Mouse (Mus musculus) gastrocnemius, postnatal 14 days (tissue): Measurements from ENCODE around the gene Spon1. TPM values are rescaled to one million over a fixed set of nuclear protein-coding genes. Genes with fewer than 3 reads are reported as not detected.

Experiments
- DNase-seq: peaks from one replicate; pipeline ENCODE4 v3.0.0; 2021; ENCODE audit warnings: mixed read lengths
- intact Hi-C: fragments of 180-260 bp; cut with DNase I; formaldehyde crosslinking; loops from one replicate; pipeline ENCODE4 v1.15.1; 2025; ENCODE audit warnings: low total_unique reads
- long read RNA-seq, 2 experiments: library from polyadenylated mRNA; stranded (forward); transcript quantifications; one replicate each; pipeline ENCODE4 v2.0.0; 2021
- total RNA-seq, 2 experiments: library from RNA; stranded (reverse); gene quantifications; 2 replicates each; pipeline ENCODE4 v1.2.3; 2021

The Spon1 gene
- 1 to 10 TPM; 3.1 to 3.8 TPM for total RNA-seq
- long read RNA-seq, experiment 1, full-length matches to known transcripts: 4 of 6 reads
- long read RNA-seq, experiment 1, partial matches to known transcripts: 1 of 6 reads
- long read RNA-seq, experiment 1, other reads (novel, unspliced or antisense): 1 of 6 reads
- long read RNA-seq, experiment 2, full-length matches to known transcripts: 7 of 10 reads
- long read RNA-seq, experiment 2, partial matches to known transcripts: 2 of 10 reads
- long read RNA-seq, experiment 2, other reads (novel, unspliced or antisense): 1 of 10 reads

DNA sequence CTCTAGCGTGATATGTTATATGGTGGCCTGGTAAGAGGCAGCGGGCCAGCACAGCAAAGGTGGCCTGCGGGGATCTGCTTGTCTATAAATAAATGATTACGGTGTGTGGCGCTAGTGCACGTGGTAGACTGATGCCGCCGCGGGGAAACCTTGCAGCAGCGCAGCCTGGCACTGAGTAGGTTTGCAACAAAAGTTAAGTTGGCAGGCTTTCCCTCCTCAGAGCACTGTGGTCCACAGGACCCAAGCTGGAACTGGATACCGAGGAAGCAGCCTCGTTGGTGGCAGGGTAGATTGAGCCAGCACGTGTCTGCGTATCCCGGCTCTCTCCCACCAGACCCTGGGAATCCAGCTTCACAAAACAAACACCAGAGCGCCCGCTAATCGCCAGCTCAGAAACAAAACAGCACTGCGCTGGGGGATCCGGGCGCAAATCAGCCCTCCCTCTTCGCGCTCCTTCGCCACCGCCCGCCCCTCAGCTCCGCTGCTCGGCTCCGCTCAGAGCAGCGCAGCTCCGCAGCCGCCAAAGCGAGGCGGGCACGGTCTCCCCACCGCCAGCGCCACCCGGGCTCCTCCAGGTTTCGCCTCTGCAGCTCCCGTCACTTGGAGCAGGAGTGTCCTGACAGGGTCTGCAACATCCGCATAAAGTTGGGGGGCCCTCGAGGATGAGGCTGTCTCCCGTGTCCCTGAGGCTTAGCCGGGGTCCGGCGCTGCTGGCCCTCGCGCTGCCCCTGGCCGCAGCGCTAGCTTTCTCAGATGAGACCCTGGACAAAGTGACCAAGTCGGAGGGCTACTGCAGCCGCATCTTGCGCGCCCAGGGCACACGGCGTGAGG is at the start of gene Spon1:
Gene Spon1, plus strand, starts transcription at position 332 of the 831 bp plus-strand sequence.
- peak; percentile 38 for DNase-seq
- intact Hi-C loops: no loop called here

DNA sequence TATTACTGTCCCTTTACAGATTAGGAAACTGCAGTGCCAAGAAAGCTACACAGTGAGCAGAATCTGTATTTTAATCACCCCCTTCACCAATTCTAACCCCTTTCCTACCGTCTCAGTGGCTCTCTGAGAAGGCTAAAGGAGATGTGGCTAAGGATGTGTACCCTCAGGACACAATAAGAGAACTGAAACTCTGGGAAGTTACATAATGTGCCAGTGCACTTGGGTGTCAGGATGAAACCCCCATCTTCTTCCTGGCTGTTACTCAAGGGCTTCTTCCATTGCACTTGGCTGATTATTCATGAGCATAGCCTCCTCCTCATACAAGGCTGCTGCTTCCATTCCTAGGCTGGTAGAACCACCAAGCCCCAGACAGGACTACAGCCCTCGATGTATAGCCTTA is 43.8 kb upstream of the Spon1 start:
- DNase-seq: no peak
- intact Hi-C loops: no loop called here

DNA sequence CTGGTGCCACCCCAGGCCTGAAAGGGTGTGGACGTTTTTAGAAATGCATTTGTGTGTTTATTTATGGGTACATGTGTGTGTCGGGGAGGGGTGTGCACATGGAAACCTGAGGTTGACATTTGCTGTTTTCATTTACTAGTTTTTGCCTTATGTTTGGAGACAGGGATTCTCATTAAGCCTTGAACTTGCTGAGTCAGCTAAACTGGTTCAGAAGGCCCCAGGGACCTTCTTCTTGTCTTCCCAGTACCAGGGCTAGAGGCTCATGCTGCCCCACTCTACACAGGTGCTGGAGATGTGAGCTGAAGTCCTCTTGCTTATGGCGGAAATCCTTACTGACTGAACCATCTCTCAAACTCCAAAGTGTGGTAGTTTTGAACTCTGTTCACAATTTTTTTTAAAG is 41.9 kb upstream of the Spon1 start:
- intact Hi-C loops: no loop called here
- DNase-seq: no peak

DNA sequence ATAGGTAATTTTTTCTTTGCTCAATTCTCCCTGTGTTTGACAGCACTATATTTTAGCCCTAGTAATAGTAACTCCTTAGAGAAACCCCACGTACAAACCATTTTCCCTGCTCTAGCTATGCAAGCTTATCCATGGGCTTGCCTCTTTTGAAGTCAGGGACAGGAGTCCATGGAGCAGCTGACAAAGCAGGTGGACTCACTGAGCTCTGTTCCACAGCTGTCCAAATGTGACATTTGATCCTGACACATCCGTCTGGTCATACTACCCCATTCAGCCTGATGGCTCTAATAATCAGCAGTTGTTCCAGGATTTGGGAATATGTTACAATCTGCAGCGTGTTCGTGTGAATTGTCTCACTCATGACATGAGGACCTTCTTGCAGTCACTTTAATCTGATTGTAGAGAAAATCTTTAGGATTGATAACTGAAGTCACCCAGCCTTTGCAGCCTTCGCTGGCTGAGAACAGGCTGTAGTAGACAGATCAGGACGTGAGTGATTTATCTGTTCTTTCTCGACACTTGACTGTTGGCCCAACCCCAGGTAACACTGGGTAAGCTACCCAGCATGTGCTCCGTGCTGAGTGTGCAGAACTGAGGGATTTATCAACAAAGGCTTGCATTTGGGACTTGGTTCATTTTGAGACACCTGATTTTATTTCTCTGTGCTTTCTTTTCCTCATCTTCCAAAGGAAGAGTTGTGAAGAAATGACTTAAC is 37.6 kb upstream of the Spon1 start:
- intact Hi-C loops: no loop called here
- no peak for DNase-seq

DNA sequence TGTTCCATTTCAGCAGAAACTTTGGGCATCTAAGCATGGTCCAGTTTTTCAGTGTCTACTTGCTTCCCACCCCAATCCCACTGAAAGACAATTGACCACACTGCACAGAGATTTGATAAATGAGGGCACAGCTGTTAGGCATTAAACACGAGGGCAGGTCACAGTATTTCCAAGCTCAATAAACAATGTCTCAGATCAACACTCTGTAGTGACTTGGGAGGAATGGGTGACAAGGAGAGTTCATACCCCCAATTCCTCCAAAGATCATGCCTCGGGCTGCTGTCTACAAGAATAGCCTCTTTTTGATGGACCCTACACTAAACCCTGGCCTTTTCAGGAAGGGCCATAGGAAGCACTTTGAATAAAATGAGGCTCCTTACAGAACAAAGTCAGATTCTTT is 36.9 kb upstream of the Spon1 start:
- no peak for DNase-seq
- intact Hi-C loops: no loop called here

DNA sequence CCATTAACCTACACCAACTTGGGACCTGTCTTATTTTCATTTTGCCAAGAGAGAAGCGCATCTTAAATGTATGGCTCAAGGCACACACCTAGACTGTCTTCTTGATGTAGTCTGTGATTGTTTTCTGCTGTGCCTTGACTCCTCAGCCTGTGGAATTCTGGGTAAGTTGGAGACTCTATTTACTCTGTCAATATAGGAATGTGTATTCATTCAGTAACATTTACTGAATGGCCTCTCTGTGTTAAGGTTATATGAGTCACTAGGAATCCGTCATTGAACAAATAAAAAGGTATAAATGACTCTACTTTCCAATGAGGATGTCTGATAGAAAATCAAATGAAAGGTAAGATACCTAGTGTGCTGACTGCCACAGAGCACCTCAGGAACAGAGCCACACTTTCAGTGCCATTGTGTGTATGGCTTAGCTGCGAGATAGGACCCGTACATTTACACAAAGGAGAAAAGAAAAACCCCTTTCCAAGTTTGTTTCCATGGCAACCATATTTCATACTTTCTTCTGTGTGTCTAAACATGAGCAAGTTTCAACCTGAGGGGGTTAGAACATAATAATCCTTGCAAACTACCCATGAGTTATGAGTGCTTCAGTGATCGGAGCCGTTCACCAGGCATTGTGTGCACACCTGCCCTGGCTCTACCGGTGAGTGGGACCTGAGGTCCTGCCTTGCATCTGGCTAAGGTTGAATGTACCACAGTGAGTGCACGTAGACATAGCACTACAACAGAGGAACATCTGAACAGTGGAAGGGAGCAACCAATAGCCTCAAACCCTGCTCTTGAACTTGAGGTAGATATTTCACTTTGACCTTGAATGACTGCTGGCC is 35.2 kb upstream of the Spon1 start:
- intact Hi-C loops: no loop called here
- no peak for DNase-seq

DNA sequence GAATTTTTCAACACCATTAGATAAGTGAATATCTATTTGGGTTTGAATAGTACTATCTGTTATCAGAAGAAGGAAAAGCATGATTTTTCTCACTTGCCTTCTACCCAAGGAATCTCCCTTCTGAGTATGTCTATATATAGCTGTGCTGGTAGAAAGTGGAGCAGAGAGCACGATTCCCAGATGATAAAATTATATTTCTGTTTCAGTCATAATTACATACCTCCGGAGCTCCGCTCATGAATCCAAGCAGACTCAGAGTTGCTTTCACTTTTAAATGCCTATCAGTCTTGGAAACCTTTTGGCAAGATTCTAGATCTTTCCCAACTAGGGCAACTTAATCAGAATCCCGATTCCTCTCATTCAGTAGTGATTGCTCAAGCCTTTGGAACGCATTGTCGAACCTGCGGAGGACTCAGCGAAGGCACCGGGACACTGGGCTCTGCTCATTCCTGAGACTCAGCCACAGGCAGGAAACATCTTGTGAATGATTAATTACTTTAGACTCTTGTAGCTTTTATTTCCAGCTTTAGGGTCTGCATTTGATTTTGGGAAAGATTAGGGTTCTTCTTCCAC is 27.9 kb upstream of the Spon1 start:
- intact Hi-C loops: no loop called here
- DNase-seq: no peak

DNA sequence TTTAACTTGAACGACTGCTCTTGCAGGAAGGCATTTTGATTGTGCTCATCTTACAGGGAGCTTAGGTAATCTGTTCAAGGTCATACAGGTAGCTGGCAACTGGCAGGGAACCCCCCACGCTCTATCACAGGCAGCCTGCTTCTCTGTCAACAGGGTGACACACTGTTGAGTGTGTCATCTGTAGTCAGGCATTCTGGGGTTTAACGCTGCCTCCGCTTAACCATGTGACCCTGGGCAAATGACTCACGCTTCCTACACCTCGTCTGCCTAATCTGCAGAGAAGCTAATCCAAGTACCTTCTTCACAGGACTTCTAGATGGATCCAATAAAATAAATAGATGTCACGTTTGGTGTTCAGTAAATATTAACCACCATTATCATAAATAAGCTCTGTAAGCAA is 26.6 kb upstream of the Spon1 start:
- intact Hi-C loops: no loop called here

GRCm38 (mm10) chr7:113742644-113743043 is 23.2 kb upstream of the Spon1 start:
- DNase-seq: no peak
- intact Hi-C loops: no loop called here

More for the DNA sequence above, 26.6 kb upstream of the Spon1 start:
- no peak for DNase-seq

- intact Hi-C loops: no loop called here
Observed at GRCm38 (mm10) chr7:113743982-113744381, 21.8 kb upstream of the Spon1 start.

DNA sequence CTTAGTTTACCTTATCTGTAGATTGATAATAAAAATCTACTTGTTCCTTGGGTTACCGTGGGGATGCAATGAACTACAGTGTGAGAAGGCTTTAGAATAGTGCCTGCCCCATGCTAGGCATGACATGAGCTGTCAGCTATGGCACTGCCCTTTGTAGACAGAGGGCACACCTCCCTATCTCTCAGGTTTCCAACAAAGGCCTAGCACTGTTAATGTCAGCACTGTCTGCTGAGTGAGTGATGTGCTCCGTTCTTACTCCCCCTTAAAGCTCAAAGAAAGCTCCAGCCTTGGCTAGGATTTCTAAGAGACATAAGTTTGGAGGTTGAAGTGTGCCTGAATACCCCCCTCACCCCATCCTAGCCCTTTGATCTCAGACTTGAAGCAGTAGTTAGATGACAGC is 9.2 kb upstream of the Spon1 start:
- DNase-seq: no peak
- intact Hi-C loops: no loop called here

More at GRCm38 (mm10) chr7:113743982-113744381, 21.8 kb upstream of the Spon1 start:
- no peak for DNase-seq

GRCm38 (mm10) chr7:113759212-113759611 is 6.6 kb upstream of the Spon1 start:
- intact Hi-C loops: loop anchor here (2.0 kb wide), 1 partner anchor 264 kb away; no protein-coding TSS in a partner anchor
- peak; percentile 40 for DNase-seq

DNA sequence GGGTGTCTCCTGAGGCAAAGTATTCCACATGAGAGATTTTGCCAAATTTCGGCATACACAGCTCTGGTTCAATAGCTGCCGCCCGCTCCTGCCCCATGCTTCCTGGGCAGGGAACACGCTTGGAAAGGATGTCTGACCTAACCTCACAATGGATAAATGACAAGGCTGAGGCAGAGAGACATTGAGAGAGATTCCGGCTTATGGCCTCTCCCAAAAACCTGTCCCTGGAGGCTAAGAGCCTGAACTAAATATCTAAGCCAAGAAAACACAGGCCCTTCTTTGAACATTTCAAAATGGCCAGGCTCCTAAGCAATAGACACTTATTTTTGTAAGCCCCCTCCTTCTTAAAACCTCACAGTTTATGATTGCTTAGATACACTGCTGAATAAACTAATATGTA is 665 bp upstream of the Spon1 start:
- no peak for DNase-seq
- intact Hi-C loops: no loop called here

DNA sequence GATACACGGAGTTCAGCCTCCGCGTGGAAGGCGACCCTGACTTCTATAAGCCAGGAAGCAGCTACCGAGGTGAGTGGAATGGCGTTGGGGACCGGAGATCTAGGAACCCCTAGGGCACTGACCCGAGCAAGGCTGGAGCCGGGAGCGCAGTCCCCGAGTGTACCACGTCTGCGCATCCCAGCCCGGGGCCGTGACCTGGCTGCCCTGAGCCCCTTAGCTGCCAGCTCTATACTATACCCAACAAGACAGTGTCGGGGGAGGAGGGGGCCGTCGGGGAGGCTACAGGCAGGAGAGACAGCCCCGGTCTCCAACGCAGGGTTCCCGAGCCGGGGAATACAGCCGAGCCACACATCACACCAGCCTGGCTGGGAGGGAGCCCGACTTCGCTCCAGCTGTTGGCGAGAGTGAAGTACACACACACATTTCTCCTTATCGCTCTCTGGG is 722 bp downstream of the Spon1 start:
- intact Hi-C loops: no loop called here
- peak; percentile 12 for DNase-seq

- DNase-seq: no peak
- intact Hi-C loops: no loop called here
Observed at GRCm38 (mm10) chr7:113767546-113767945, 1.7 kb downstream of the Spon1 start.

DNA sequence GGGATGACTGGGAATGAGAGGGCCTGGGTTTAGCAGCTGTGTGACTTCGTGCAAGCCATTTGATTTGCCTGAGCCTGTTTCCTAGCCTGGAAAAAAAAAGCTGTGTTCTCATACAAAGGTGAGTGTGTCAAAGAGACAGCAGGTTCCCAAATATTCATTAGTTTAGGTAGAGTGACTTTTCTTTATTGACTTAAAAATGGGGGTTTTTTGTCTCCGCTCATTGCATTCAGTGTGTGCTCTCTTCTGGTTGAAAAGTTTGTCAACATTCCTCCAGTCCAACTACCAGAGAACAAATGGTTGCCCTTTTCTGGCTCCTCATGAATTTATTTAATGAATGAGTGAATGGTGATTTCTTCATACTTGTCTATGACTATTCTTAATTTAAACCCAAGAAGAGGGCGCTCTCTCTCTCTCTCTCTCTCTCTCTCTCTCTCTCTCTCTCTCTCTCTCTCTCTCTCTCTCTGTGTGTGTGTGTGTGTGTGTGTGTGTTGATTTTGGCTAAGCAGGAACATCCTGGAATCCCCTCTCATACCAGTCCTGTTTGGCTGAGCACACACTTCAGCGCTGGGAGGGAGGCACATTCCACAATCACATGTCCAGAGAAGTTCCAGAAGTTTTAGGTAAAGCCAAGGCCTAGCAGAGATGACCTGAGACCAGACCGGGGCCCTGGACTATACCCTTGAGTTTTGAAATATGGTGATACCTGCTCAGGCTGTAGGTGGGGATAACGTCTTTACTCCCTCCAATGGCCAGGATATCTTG is 2.6 kb downstream of the Spon1 start:
- DNase-seq: no peak
- intact Hi-C loops: no loop called here

- no peak for DNase-seq
- intact Hi-C loops: no loop called here
Observed at GRCm38 (mm10) chr7:113769281-113769680, 3.5 kb downstream of the Spon1 start.

- no peak for DNase-seq
- intact Hi-C loops: no loop called here
Observed at GRCm38 (mm10) chr7:113772135-113772534, 6.3 kb downstream of the Spon1 start.
